Mouse (Mus musculus): ENCODE data around the gene Nudt4. TPM values are rescaled to one million over a fixed set of nuclear protein-coding genes. Genes with fewer than 3 reads are reported as not detected.
"Not testable (repeated sequence)": the region's sequence is repeated elsewhere in the genome, so short reads cannot be mapped to it uniquely, and the experiment has no call there.

Gene Nudt4
- total RNA-seq, 1 experiment from 2014 or later: 49.2 TPM

GRCm38 (mm10) chr10:95575839-95576380 lies 12.0 kb upstream of the Nudt4 start:
- ATAC-seq (replicated peaks in 1 of 2; ENCODE audit: insufficient read depth in 1 of 2, low FRiP score in 2 of 2, low TSS enrichment in 1 of 2, low read depth in 1 of 2, poor library complexity in 2 of 2, severe bottlenecking in 2 of 2): no peak

- no peak for ATAC-seq (replicated peaks in 1 of 2; ENCODE audit: insufficient read depth in 1 of 2, low FRiP score in 2 of 2, low TSS enrichment in 1 of 2, low read depth in 1 of 2, poor library complexity in 2 of 2, severe bottlenecking in 2 of 2)
Measured at GRCm38 (mm10) chr10:95574994-95575393, 11.0 kb upstream of the Nudt4 start.

- no peak for ATAC-seq (replicated peaks in 1 of 2; ENCODE audit: insufficient read depth in 1 of 2, low FRiP score in 2 of 2, low TSS enrichment in 1 of 2, low read depth in 1 of 2, poor library complexity in 2 of 2, severe bottlenecking in 2 of 2)
Measured at GRCm38 (mm10) chr10:95569441-95569840, 5.5 kb upstream of the Nudt4 start.

DNA sequence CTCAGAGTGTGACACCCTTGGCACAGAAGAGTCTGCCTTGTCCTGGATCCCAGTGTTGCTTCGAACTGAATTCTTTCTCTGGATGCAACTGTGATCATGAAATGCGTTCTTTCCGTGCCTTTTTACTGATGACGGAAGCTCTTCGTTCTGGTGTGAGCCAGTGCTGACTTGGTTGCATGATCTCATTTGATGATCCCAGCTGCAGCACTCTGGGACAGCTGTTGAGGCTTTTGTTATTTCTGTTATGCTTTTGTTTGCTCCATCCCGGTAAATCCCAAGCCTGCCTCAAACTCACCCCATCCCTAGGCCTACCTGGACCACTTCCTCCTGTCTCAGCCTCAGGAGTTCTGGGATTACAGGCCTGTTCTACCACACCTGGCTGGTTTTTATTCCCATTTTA lies 4.1 kb upstream of the Nudt4 start:
- ATAC-seq (replicated peaks in 1 of 2; ENCODE audit: insufficient read depth in 1 of 2, low FRiP score in 2 of 2, low TSS enrichment in 1 of 2, low read depth in 1 of 2, poor library complexity in 2 of 2, severe bottlenecking in 2 of 2): no peak

DNA sequence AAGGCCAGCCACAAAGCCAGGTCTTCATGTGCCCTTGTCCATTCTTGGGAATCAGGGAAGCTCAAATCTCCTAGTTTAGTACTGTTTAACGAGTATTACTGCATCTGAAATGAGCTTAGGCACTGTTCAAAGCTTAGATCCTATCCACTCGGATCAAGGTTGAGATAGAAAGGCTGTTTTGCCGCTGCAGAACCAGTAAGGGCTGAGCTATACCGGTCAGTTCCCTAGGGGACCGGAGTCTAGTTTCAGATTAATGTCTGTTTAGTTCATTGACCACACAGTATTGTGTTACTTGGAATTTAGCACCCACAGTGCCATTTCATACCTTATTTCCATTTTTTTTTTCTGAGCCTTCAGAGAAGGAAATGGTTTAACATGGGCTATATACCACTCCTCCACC lies 3.6 kb upstream of the Nudt4 start:
- ATAC-seq (replicated peaks in 1 of 2; ENCODE audit: insufficient read depth in 1 of 2, low FRiP score in 2 of 2, low TSS enrichment in 1 of 2, low read depth in 1 of 2, poor library complexity in 2 of 2, severe bottlenecking in 2 of 2): no peak

- no peak for ATAC-seq (replicated peaks in 1 of 2; ENCODE audit: insufficient read depth in 1 of 2, low FRiP score in 2 of 2, low TSS enrichment in 1 of 2, low read depth in 1 of 2, poor library complexity in 2 of 2, severe bottlenecking in 2 of 2)
Measured at GRCm38 (mm10) chr10:95566786-95567185, 2.8 kb upstream of the Nudt4 start.

- peak; percentile 29 to 52; a peak in 3 of 4 replicates for ATAC-seq (replicated peaks in 1 of 2; ENCODE audit: insufficient read depth in 1 of 2, low FRiP score in 2 of 2, low TSS enrichment in 1 of 2, low read depth in 1 of 2, poor library complexity in 2 of 2, severe bottlenecking in 2 of 2)
Measured at GRCm38 (mm10) chr10:95565156-95565854, 1.4 kb upstream of the Nudt4 start.

DNA sequence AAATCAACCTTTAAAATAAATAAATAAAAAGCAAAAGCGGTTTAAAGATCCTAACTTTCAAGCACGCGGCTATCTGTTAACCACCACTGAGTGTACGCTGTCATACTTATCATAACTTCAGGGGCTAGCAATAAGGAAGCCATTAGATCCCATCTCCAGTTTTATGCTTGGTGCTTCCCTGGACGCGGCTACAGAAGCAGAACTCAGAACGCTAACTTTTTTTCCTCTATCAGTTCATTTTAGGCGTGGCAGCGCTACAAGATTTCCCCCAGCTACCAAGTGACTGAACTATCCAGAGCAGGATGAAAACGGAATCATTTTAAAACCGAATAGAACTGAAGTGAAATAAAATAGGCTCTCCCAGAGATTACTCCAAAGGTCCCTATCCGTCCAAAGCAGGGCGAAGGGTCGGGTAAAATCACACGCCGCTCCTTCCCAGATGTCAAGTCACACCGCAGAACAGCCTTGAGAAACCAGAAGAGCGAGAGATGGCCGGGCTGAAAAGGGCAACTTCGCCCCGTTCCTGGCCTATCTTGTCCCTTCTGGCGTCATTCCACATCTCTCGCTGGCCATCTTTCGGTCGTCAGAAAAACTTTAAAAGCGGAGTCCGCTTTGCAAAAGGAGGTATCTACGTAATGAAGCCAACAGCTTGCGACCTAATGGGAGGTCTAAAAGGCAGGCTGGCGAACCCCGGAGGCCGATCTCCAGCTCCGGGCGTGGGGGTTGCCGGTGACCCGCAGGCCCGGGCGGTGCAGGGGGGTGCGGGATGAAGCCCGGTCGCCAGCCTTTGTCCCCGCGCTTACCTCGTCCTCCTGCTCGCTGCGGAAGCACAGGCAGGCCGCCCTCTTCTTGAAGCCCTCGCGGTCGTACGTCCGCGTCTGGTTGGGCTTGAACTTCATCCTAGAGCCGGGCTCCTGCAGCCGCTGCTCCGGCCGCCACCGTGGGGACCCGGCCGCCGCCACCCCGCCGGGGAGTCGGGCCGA lies 796 bp downstream of the Nudt4 start:
- ATAC-seq (replicated peaks in 1 of 2; ENCODE audit: insufficient read depth in 1 of 2, low FRiP score in 2 of 2, low TSS enrichment in 1 of 2, low read depth in 1 of 2, poor library complexity in 2 of 2, severe bottlenecking in 2 of 2): no peak

GRCm38 (mm10) chr10:95562395-95562794 lies 1.6 kb downstream of the Nudt4 start:
- no peak for ATAC-seq (replicated peaks in 1 of 2; ENCODE audit: insufficient read depth in 1 of 2, low FRiP score in 2 of 2, low TSS enrichment in 1 of 2, low read depth in 1 of 2, poor library complexity in 2 of 2, severe bottlenecking in 2 of 2)

- no peak for ATAC-seq (replicated peaks in 1 of 2; ENCODE audit: insufficient read depth in 1 of 2, low FRiP score in 2 of 2, low TSS enrichment in 1 of 2, low read depth in 1 of 2, poor library complexity in 2 of 2, severe bottlenecking in 2 of 2)
Measured at GRCm38 (mm10) chr10:95561616-95562015, 2.3 kb downstream of the Nudt4 start.

DNA sequence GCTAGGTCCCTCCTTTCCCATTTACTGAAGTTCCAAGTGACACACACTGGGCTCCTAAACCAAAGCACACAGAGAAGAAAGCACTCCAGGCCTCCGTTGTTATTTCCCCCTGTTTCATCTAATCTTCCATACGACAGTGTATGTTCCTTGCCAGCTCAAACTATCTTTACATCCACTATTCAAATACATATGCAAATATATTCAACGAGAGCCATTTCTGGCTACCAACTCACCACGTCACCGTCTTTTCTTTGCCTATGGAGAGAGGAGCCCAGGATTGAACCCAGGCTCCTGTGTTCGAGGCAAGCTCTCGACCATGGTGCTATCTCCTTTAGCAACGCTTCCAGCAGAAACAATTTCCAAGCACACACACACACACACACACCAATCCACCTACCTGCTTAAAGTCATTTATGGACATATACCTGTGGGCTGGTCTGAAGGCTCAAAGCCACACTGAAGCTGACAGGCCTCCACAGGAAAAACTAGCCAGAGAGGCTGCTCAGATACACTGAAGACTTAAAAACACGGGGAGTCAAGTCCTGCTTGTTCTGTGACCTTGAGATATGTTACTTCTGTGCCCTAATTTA lies 3.5 kb downstream of the Nudt4 start:
- ATAC-seq (replicated peaks in 1 of 2; ENCODE audit: insufficient read depth in 1 of 2, low FRiP score in 2 of 2, low TSS enrichment in 1 of 2, low read depth in 1 of 2, poor library complexity in 2 of 2, severe bottlenecking in 2 of 2): no peak

- ATAC-seq (replicated peaks in 1 of 2; ENCODE audit: insufficient read depth in 1 of 2, low FRiP score in 2 of 2, low TSS enrichment in 1 of 2, low read depth in 1 of 2, poor library complexity in 2 of 2, severe bottlenecking in 2 of 2): no peak
Measured at GRCm38 (mm10) chr10:95559426-95559825, 4.5 kb downstream of the Nudt4 start.

DNA sequence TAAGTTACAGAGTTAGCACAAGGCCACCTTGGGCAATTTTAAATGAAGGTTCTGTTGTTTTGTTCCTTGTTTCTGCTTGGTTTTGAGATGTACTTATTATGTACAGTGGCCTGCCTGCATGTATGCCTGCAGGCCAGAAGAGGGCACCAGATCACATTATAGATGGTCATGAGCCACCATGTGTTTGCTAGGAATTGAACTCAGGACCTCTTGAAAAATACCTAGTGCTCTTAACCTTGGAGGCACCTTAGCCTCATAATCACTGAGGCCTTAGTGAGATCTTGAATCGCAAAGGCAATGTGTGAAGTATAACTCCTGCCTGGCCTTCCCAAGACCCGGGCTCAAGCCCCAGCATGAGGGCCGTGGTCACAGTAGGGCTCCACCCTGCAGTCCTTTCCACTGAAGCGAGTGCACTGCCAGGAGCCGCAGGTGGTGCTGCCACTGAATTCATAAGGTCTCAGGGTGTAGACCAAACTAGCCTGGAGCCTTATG lies 6.6 kb downstream of the Nudt4 start:
- peak in 1 of 2 experiments; percentile 42; a peak in 2 of 4 replicates for ATAC-seq (replicated peaks in 1 of 2; ENCODE audit: insufficient read depth in 1 of 2, low FRiP score in 2 of 2, low TSS enrichment in 1 of 2, low read depth in 1 of 2, poor library complexity in 2 of 2, severe bottlenecking in 2 of 2)

- no peak for ATAC-seq (replicated peaks in 1 of 2; ENCODE audit: insufficient read depth in 1 of 2, low FRiP score in 2 of 2, low TSS enrichment in 1 of 2, low read depth in 1 of 2, poor library complexity in 2 of 2, severe bottlenecking in 2 of 2)
Measured at GRCm38 (mm10) chr10:95555866-95556265, 8.1 kb downstream of the Nudt4 start.

- no peak for ATAC-seq (replicated peaks in 1 of 2; ENCODE audit: insufficient read depth in 1 of 2, low FRiP score in 2 of 2, low TSS enrichment in 1 of 2, low read depth in 1 of 2, poor library complexity in 2 of 2, severe bottlenecking in 2 of 2)
Measured at GRCm38 (mm10) chr10:95552326-95552725, 11.6 kb downstream of the Nudt4 start.

DNA sequence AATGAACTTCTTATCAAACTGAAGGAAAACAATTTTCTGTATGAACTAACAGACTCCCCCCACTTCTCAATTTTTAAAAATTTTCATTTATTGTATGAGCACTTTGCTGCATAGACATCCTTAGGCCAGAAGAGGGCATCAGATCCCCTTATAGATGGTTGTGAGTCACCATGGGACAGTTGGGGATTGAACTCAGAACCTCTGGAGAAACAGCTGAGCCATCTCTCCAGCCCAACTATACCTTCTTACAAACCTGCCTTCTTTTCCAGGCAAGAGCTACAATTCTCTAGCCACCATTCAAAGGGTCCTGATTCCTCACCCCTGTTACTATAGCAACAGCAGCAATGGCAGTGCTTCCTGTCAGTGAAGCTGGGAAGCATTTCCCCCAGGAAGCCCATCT lies 12.2 kb downstream of the Nudt4 start:
- no peak for ATAC-seq (replicated peaks in 1 of 2; ENCODE audit: insufficient read depth in 1 of 2, low FRiP score in 2 of 2, low TSS enrichment in 1 of 2, low read depth in 1 of 2, poor library complexity in 2 of 2, severe bottlenecking in 2 of 2)

GRCm38 (mm10) chr10:95550506-95550905 lies 13.4 kb downstream of the Nudt4 start:
- ATAC-seq (replicated peaks in 1 of 2; ENCODE audit: insufficient read depth in 1 of 2, low FRiP score in 2 of 2, low TSS enrichment in 1 of 2, low read depth in 1 of 2, poor library complexity in 2 of 2, severe bottlenecking in 2 of 2): no peak

- not testable (repeated sequence) for ATAC-seq (replicated peaks in 1 of 2; ENCODE audit: insufficient read depth in 1 of 2, low FRiP score in 2 of 2, low TSS enrichment in 1 of 2, low read depth in 1 of 2, poor library complexity in 2 of 2, severe bottlenecking in 2 of 2)
Measured at GRCm38 (mm10) chr10:95549080-95549479, 14.9 kb downstream of the Nudt4 start.
